In genomic region chr10:40515225-40515681, GRCm38 (mm10) we compare ENCODE assay signal across 16 mouse cellular contexts. TPM values are rescaled to one million over a fixed set of nuclear protein-coding genes. Genes with fewer than 3 reads are reported as not detected.
DNase-seq lines count a peak whose midpoint lies in the region; ATAC-seq lines count a peak whose summit lies in the region.
"Had no signal": no experiment of that assay in that cellular context is flagged by ENCODE, and none has a peak within 500 bp of the region (broad histone marks: within the 10 kb centered on the region; RNA-seq: fewer than 3 reads in every experiment).

No protein-coding gene starts in this region.

- no peaks in the 10 kb centered on the region; the same call in 1 of the 2 replicates for H3K4me1 ChIP-seq in heart, embryonic 16.5 days (ENCODE audit: control insufficient read depth, insufficient read depth, low read length)
- no peaks in the 10 kb centered on the region for H3K4me1 ChIP-seq in hindbrain, embryonic 16.5 days (ENCODE audit: control insufficient read depth, insufficient read depth, low read depth, low read length)
- H3K4me1 ChIP-seq: intestine, embryonic 15.5 days; liver, embryonic 13.5 days had no signal

- ATAC-seq in heart, embryonic 16.5 days (replicated peaks; ENCODE audit: extremely low read depth, insufficient read depth, low FRiP score) = peak; percentile 58
- ATAC-seq in monocyte, adult 5-6 weeks (replicated peaks; ENCODE audit: insufficient number of reproducible peaks, low FRiP score, low TSS enrichment, poor library complexity, severe bottlenecking) = peak; percentile 52
- ATAC-seq in hindbrain, embryonic 16.5 days = no peak
- ATAC-seq: intestine, embryonic 15.5 days had no signal

- no peaks in the 10 kb centered on the region for H3K9me3 ChIP-seq in heart, embryonic 16.5 days (replicated peaks; ENCODE audit: control insufficient read depth, low read length)
- no peaks in the 10 kb centered on the region for H3K9me3 ChIP-seq in hindbrain, embryonic 16.5 days (ENCODE audit: control insufficient read depth, low read length)
- H3K9me3 ChIP-seq: intestine, embryonic 15.5 days; liver, embryonic 13.5 days; midbrain, embryonic 12.5 days; neural tube, embryonic 15.5 days had no signal

- H3K36me3 ChIP-seq in heart, embryonic 16.5 days (ENCODE audit: control insufficient read depth, insufficient read depth) = no peaks in the 10 kb centered on the region
- no peaks in the 10 kb centered on the region for H3K36me3 ChIP-seq in hindbrain, embryonic 16.5 days (ENCODE audit: control insufficient read depth, insufficient read depth, low read length)
- H3K36me3 ChIP-seq: intestine, embryonic 15.5 days; liver, embryonic 13.5 days; midbrain, embryonic 12.5 days; neural tube, embryonic 15.5 days had no signal

- no peaks in the 10 kb centered on the region for H3K27me3 ChIP-seq in heart, embryonic 16.5 days (ENCODE audit: control insufficient read depth, insufficient read depth, low read length)
- no peaks in the 10 kb centered on the region for H3K27me3 ChIP-seq in hindbrain, embryonic 16.5 days (replicated peaks; ENCODE audit: control insufficient read depth, insufficient read depth, low read length)
- H3K27me3 ChIP-seq: intestine, embryonic 15.5 days; liver, embryonic 13.5 days; midbrain, embryonic 12.5 days; neural tube, embryonic 15.5 days had no signal

- H3K9ac ChIP-seq in heart, embryonic 16.5 days (ENCODE audit: low read length) = no peak overlapping the region
- H3K9ac ChIP-seq in hindbrain, embryonic 16.5 days (ENCODE audit: low read depth, low read length) = no peak overlapping the region
- H3K9ac ChIP-seq: intestine, embryonic 15.5 days; liver, embryonic 13.5 days; midbrain, embryonic 12.5 days; neural tube, embryonic 15.5 days had no signal

- H3K4me2 ChIP-seq in heart, embryonic 16.5 days (ENCODE audit: low read depth, low read length) = no peak overlapping the region
- H3K4me2 ChIP-seq in hindbrain, embryonic 16.5 days (ENCODE audit: low read length) = no peak overlapping the region
- H3K4me2 ChIP-seq: intestine, embryonic 15.5 days; liver, embryonic 13.5 days; midbrain, embryonic 12.5 days; neural tube, embryonic 15.5 days had no signal

- H3K4me3 ChIP-seq in heart, embryonic 16.5 days (ENCODE audit: low read length) = no peak overlapping the region
- H3K4me3 ChIP-seq in hindbrain, embryonic 16.5 days (ENCODE audit: low read length) = no peak overlapping the region
- H3K4me3 ChIP-seq: intestine, embryonic 15.5 days; liver, embryonic 13.5 days; midbrain, embryonic 12.5 days; neural tube, embryonic 15.5 days had no signal

- WGBS in heart, embryonic 16.5 days = 78% methylated on average over 5 of the region's 5 CpGs
- 77% methylated on average over 5 of the region's 5 CpGs for WGBS in hindbrain, embryonic 16.5 days

- peak overlapping the region; percentile 20; the same call in 1 of the 2 replicates for H3K27ac ChIP-seq in heart, embryonic 16.5 days (ENCODE audit: low read length)
- H3K27ac ChIP-seq in hindbrain, embryonic 16.5 days (ENCODE audit: low read depth, low read length) = no peak overlapping the region
- H3K27ac ChIP-seq: intestine, embryonic 15.5 days; liver, embryonic 13.5 days; midbrain, embryonic 12.5 days; neural tube, embryonic 15.5 days had no signal

- no peak for DNase-seq in heart, postnatal 4 days
- peak; percentile 28 for DNase-seq in testis, postnatal 10 days (ENCODE audit: low spot score)
- DNase-seq in testis, postnatal 14 days (ENCODE audit: low spot score) = no peak
- peak; percentile 72 to 79 for DNase-seq in thymus, postnatal 36 days
- DNase-seq in adrenal gland, adult 18-20 months (ENCODE audit: low spot score in 2 of 2) = no peak
- DNase-seq: embryo, embryonic 11 days; layer of hippocampus, postnatal 36 days; liver, embryonic 13.5 days had no signal

RNA-seq across cellular contexts. Expression of gene Slc22a16, which starts 54.9 kb away (rescaled TPM):
- polyA plus RNA-seq in heart, embryonic 16.5 days (2015; fragmentation: Nextera tagmentation; extraction: Ambion mirVana) = not detected in 2 replicates
- total RNA-seq in heart, postnatal 4 days (2021) = not detected
- not detected in 3 replicates for total RNA-seq in monocyte, adult 5-6 weeks (2017)
- not detected for total RNA-seq in adrenal gland, adult 18-20 months (2021)
- polyA plus RNA-seq in hindbrain, embryonic 16.5 days (2015; fragmentation: Nextera tagmentation; extraction: Ambion mirVana) = not detected in 2 replicates
- total RNA-seq: heart, adult 18-20 months; layer of hippocampus, postnatal 36 days had no signal
- polyA plus RNA-seq: forebrain, embryonic 11.5 days; intestine, embryonic 15.5 days; liver, embryonic 13.5 days; midbrain, embryonic 12.5 days; neural tube, embryonic 15.5 days had no signal

Comparison
In these comparisons a context has a peak if more than half of its experiments do, and no peak if none do; other contexts are left out.
1. DNase-seq: peak in testis, postnatal 10 days (single experiment) and thymus, postnatal 36 days (2 of 2); none in heart, postnatal 4 days (single experiment), testis, postnatal 14 days (single experiment) and adrenal gland, adult 18-20 months (0 of 2).